Mouse (Mus musculus): ENCODE results near the gene Gcn1l1.
"Not testable (repeated sequence)": the region's sequence is repeated elsewhere in the genome, so short reads cannot be mapped to it uniquely, and the experiment has no call there.

Gene Gcn1l1

GRCm38 (mm10) chr5:115564737-115565393 lies at the start of gene Gcn1l1:
Gene Gcn1l1, plus strand, starts transcription at chr5:115565254.
- DNase-seq = peak; percentile 81

GRCm38 (mm10) chr5:115516081-115516907 lies 48.8 kb upstream of the Gcn1l1 start:
- DNase-seq = no peak

GRCm38 (mm10) chr5:115516908-115517307 lies 48.1 kb upstream of the Gcn1l1 start:
- DNase-seq = no peak

- no peak for DNase-seq
Measured at GRCm38 (mm10) chr5:115517501-115517900, 47.6 kb upstream of the Gcn1l1 start.

GRCm38 (mm10) chr5:115518214-115518613 lies 46.8 kb upstream of the Gcn1l1 start:
- not testable (repeated sequence) for DNase-seq

GRCm38 (mm10) chr5:115520325-115520869 lies 44.7 kb upstream of the Gcn1l1 start:
- DNase-seq = no peak

- no peak for DNase-seq
Measured at GRCm38 (mm10) chr5:115521553-115522461, 43.2 kb upstream of the Gcn1l1 start.

- no peak for DNase-seq
Measured at GRCm38 (mm10) chr5:115522531-115522930, 42.5 kb upstream of the Gcn1l1 start.

- no peak for DNase-seq
Measured at GRCm38 (mm10) chr5:115522981-115523499, 42.0 kb upstream of the Gcn1l1 start.

- DNase-seq = no peak
Measured at GRCm38 (mm10) chr5:115523971-115524370, 41.1 kb upstream of the Gcn1l1 start.

- no peak for DNase-seq
Measured at GRCm38 (mm10) chr5:115524471-115524870, 40.6 kb upstream of the Gcn1l1 start.

- no peak for DNase-seq
Measured at GRCm38 (mm10) chr5:115525416-115525815, 39.6 kb upstream of the Gcn1l1 start.

GRCm38 (mm10) chr5:115525943-115526342 lies 39.1 kb upstream of the Gcn1l1 start:
- no peak for DNase-seq

- DNase-seq = no peak
Measured at GRCm38 (mm10) chr5:115526456-115527202, 38.4 kb upstream of the Gcn1l1 start.

GRCm38 (mm10) chr5:115528128-115528527 lies 36.9 kb upstream of the Gcn1l1 start:
- no peak for DNase-seq

- no peak for DNase-seq
Measured at GRCm38 (mm10) chr5:115529364-115529741, 35.7 kb upstream of the Gcn1l1 start.

GRCm38 (mm10) chr5:115529742-115530446 lies 35.2 kb upstream of the Gcn1l1 start:
- DNase-seq = no peak

- DNase-seq = no peak
Measured at GRCm38 (mm10) chr5:115530447-115530809, 34.6 kb upstream of the Gcn1l1 start.

- DNase-seq = peak; percentile 78
Measured at GRCm38 (mm10) chr5:115531671-115532270, 33.3 kb upstream of the Gcn1l1 start.

GRCm38 (mm10) chr5:115534290-115534731 lies 30.7 kb upstream of the Gcn1l1 start:
- no peak for DNase-seq

GRCm38 (mm10) chr5:115534856-115535255 lies 30.2 kb upstream of the Gcn1l1 start:
- no peak for DNase-seq
